Mouse (Mus musculus) brain, embryonic 18.5 days (tissue): ENCODE results near the gene Cntn4.

ENCODE experiments used
- DNase-seq: peaks from one replicate; pipeline ENCODE4 v3.0.0-alpha.2; 2012; ENCODE audit warnings: low read depth, low spot score

The Cntn4 gene

GRCm38 (mm10) chr6:106078629-106079028, 401.2 kb downstream of the Cntn4 start:
- no peak for DNase-seq

- no peak for DNase-seq
These were observed 420.4 kb downstream of the Cntn4 start for GRCm38 (mm10) chr6:106097856-106098255.

GRCm38 (mm10) chr6:106118523-106119081, 441.1 kb downstream of the Cntn4 start:
- peak; percentile 55 for DNase-seq

- no peak for DNase-seq
These were observed 476.1 kb downstream of the Cntn4 start for GRCm38 (mm10) chr6:106153530-106153929.

GRCm38 (mm10) chr6:106155362-106155761, 477.9 kb downstream of the Cntn4 start:
- no peak for DNase-seq

DNA sequence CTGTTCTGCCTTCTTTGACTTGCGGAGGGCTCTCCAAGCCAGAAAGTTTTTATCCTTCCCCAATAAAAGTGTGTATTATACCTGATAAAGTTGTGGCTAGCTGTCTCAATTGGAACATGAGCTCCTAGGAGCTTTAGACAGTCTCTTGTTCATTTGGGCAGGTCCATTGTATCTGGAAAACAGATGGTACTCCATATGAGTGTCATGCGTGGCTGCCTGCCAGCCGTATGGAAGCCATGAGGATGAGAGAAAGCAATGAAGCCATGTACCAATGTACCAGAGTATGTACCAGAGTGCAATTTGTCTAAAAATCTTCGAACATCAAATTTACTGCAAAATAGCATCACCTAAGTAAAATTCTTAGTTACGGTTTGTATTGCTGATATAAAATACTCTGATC, 500.1 kb downstream of the Cntn4 start:
- DNase-seq, result no peak

DNA sequence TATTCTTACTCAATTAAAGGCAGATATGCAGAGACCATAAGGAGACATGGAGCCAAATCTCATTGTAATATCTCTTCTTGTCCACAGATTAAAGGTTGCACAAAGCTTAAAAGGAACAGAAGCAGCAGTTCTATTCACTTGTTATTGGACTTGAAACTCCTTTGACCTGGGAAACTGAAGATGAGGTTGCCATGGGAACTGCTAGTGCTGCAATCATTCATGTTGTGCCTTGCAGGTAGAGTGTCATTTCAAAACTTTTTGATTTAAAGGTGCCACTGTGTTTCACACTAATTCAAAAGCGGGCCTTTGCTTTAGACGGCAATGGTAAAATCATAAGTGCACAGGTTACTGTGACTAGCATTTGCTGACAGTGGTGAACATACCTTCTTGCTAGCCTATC, 504.1 kb downstream of the Cntn4 start:
- DNase-seq, result peak; percentile 8

DNA sequence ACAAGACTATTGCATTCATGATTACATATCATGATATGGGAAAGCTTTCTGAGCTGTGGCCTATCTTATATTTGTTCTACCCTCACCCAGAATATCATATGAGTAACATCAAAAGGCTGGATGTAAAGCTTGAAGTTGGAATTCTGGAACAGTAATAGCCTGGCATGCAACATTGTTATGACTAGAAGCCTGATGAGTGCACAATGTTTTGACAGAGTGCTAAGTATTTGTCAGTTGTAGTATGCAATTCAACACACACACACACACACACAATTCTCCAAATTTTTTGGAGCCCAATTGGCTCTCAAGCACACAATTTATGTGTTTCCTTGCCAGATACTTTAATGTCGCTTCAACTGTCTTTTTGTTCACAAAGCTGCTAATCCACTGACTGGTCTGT, 523.5 kb downstream of the Cntn4 start:
- DNase-seq, result peak; percentile 4

DNA sequence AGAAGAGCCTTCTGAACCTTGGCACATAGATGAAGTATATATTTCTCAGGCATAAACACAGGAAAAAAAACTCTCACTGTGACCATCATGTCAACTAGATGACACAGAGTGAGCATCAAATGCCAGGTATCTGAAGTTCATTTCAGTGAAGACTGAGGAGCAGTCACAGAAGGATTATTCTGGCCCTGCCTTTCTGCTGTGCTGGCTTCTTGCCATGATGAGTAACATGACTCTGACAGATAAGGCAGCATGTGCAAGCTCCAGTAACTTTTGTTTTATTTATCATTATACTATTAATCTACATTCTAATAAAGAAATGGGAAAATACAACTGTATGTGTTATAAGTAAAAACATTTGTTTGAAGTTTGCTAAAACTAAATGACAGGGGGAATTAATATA, 529.9 kb downstream of the Cntn4 start:
- DNase-seq, result no peak

DNA sequence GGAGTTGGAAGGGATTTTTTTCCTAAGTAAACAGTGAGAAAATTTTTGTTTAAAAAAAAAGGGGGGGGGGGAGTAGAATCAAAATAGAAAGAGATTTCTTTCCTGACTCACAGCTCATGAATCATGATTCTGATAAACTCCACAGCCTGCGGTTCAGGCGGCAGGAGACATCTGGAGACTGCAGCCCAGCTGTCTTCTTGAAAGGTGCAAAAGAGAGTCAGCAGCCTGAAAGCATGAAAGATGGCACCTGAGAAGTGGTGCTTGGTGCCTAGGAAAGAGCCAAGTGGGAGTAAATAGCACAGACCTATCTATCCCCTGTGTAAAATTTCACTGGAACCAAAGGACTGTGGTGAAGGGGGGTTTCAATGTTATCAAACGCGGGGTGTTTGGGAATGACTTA, 535.6 kb downstream of the Cntn4 start:
- DNase-seq, result no peak

DNA sequence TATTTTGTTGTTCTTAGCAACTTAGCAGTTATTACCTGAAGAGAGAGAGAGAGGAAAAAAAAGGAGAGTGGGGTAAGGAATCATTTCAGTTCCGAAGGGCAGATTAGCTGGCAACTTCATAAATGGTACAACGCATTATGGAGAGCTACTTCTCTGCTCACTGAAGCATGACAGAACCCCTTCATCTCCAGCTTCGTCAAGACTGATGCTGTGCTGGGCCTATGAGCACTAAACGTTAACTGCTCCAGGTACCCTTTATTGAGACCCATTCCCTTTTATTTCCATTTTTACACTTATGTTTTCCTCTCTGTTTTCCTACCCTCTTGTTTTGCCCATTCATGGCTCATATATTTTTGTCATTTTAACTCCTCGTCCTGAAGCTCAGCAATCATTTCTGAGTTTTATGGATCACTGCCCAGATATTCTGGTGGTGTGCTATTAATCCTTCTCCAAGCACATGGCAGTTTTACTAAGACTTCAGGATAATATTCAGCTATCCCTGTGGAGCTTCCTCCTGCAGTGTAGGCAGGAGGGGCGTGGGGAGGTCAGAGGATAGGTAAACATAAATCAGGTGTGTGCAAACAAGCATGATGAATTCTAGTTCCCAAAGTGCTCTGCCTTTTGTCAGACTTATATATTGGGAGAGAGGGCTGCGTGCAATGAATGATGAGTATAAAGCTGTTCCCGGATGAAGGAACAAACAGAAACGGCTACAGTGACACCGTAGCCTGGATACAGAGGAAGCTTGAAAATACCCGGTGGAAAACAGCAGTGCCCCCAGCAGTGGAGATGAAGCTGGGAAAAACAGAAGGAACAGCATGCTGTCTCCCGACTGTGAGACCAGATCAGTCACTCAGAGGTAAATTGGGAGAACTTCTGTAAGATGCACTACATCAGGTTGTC, 559.8 kb downstream of the Cntn4 start:
- no peak for DNase-seq

- DNase-seq, result no peak
These were observed 564.1 kb downstream of the Cntn4 start for GRCm38 (mm10) chr6:106241553-106241952.

DNA sequence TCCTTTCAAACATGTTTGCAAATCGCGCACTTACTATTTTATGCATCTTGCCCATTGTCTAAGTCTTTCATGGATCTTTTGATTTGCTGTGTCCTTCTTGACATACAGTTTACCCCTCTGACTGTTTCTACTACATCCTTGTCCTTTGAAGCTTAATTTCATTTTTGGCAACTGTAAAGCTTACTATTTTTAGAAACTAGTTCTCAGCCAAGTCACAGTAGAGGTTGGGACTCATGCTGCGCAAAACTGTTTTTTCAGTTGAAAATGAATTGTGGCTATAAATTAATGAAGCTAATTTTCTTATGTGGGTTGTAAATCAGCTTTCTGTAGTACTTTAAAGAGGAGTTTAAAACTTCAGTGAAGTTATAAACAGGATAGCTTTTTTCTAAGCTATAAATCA, 585.9 kb downstream of the Cntn4 start:
- no peak for DNase-seq

DNA sequence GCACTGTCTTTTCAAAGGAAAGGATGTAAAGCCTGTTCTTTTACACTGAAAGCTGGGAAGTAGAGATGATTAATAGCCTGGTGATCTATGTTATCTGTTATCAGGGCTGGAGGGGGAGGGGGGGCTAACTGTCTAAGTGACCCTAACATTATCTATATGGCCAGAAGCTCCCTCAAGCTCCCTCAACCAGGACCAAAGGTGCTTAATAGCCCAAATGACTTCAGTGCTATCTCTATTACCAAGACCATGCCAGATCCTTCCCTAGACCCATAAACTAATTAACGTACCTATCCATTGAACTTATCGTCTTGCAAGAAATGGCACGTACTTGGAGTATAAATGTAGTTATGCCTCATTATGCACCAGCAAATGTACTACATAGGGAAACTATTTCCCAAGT, 588.0 kb downstream of the Cntn4 start:
- DNase-seq, result no peak

- no peak for DNase-seq
These were observed 588.8 kb downstream of the Cntn4 start for GRCm38 (mm10) chr6:106266304-106266703.

GRCm38 (mm10) chr6:106268723-106269122, 591.3 kb downstream of the Cntn4 start:
- DNase-seq, result no peak

GRCm38 (mm10) chr6:106277139-106277538, 599.7 kb downstream of the Cntn4 start:
- DNase-seq, result no peak

- DNase-seq, result no peak
These were observed 604.2 kb downstream of the Cntn4 start for GRCm38 (mm10) chr6:106281621-106282020.

DNA sequence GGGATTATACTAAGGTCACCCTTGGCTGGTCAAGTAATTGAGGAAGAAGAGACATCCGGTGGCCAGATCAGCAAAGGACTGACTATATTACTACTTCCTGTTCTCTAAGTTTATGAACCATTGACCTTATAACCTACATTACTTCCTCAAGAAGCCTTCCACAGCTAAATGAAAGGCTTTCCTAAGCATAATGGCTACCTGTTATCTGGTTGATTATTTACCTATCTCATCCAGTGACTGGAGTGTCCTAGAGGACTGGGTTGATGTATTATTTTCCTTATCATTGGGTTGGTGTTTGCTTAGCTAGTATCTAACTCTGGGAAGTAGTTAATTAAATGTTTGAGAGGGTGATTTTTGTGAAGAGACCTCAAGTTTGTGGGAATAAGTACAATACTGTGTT, 606.4 kb downstream of the Cntn4 start:
- no peak for DNase-seq

GRCm38 (mm10) chr6:106299451-106299850, 622.0 kb downstream of the Cntn4 start:
- DNase-seq, result no peak

DNA sequence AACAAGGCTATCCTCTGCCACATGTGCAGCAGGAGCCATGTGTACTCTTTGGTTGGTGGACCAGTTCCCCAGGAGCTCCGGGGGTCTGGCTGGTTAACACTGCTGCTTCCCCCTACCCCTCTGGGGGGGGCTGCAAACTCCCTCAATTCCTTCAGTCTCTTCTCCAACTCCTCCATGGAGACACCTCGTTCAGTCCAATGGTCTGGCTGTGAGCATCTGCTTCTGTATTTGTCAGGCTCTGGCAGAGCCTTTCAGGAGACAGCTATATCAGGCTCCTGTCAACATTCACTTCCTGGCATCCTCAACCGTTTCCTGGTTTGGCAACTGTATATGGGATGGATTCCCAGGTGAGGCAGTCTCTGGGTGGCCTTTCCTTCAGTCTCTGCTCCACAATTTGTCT, 622.7 kb downstream of the Cntn4 start:
- no peak for DNase-seq

DNA sequence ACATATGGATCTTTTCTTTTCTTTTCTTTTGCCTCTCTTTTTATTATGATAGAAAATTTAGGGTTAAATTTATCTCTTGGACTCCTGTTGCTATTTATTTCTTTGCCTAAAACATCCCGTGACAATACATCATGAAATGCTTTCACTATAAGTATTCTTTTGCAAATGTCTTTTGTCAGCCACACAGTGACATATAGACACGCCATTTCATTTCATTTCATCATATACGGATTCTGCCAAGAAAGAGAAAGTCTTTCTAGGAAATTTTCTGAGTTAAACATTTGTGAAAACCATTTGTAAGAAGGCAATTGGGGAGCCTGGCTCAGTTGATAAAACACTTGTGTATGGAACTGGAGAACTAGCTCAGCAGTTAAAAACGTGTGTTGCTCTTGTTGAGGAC, 625.0 kb downstream of the Cntn4 start:
- no peak for DNase-seq

DNA sequence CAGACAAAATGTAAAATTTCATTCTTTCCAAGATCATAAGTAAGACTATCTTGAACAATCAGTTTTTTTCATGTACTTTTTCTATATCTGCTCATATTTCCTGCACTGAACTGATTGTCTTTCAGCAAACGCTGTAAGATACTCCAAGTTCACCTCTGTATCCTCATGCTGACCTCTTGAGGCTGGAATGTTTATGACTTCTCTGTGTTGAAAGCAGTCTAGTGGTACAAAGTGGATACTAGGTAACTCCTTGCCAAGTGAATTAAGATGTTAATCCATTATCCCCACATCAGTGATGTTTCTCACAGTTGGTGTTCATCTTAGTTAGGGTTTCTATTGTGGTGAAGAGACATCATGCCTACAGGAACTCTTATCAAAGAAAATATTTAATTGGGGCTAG, 651.5 kb downstream of the Cntn4 start:
- no peak for DNase-seq
